In the genomic region with DNA sequence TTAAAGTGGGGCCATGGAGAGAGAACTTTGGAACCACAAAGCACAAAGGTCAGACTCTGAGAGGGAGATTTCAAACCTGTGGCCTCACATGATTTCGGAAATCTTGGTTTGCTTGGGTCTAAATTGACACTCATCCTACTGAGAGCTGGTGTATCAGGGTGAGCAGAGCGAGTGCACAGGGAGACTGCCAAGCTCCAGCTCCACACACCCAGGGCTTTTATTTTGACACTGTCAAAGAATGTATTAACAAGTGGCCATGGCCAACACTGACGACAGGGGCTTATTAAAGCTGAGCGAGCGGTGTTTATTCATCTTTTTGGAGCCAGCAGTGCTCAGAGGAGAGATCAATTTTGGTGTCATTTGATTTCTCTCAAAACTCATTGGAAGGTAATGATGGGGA, we compare ENCODE assay signal across 9 mouse cellular contexts. TPM values are rescaled to one million over a fixed set of nuclear protein-coding genes. Genes with fewer than 3 reads are reported as not detected.
DNase-seq lines count a peak whose midpoint lies in the region; ATAC-seq lines count a peak whose summit lies in the region.
"Had no signal": no experiment of that assay in that cellular context is flagged by ENCODE, and none has a peak within 500 bp of the region (broad histone marks: within the 10 kb centered on the region; RNA-seq: fewer than 3 reads in every experiment).

No protein-coding gene starts in this region.

- DNase-seq in layer of hippocampus, adult 9-11 months, result peak; percentile 24
- DNase-seq in layer of hippocampus, postnatal 25 days (ENCODE audit: extremely low spot score in 1 of 2, low spot score in 1 of 2), result no peak
- DNase-seq in kidney, postnatal 4 days, result peak; percentile 25 to 35
- DNase-seq in testis, postnatal 14 days (ENCODE audit: low spot score), result no peak
- DNase-seq in T-cell, adult 2 months (ENCODE audit: low spot score), result no peak

- no peak overlapping the region for H3K9ac ChIP-seq in heart, embryonic 11.5 days (ENCODE audit: low read depth, low read length)
- H3K9ac ChIP-seq in neural tube, embryonic 12.5 days, result no peak overlapping the region

- H3K27me3 ChIP-seq in heart, embryonic 11.5 days (ENCODE audit: control insufficient read depth, insufficient read depth, low read length), result no peaks in the 10 kb centered on the region
- no peaks in the 10 kb centered on the region for H3K27me3 ChIP-seq in neural tube, embryonic 12.5 days (replicated peaks)

- peak overlapping the region; percentile 28 for H3K4me3 ChIP-seq in heart, embryonic 11.5 days (ENCODE audit: low read depth, low read length)
- no peak overlapping the region for H3K4me3 ChIP-seq in neural tube, embryonic 12.5 days

- H3K27ac ChIP-seq in heart, embryonic 11.5 days (ENCODE audit: low read depth, low read length), result no peak overlapping the region
- H3K27ac ChIP-seq in neural tube, embryonic 12.5 days, result no peak overlapping the region

- no peak for ATAC-seq in heart, embryonic 11.5 days (replicated peaks; ENCODE audit: insufficient number of reproducible peaks, low FRiP score, low TSS enrichment)
- no peak for ATAC-seq in neural tube, embryonic 12.5 days (ENCODE audit: low FRiP score, low read depth)
- no peak for ATAC-seq in monocyte, adult 5-6 weeks (replicated peaks; ENCODE audit: insufficient number of reproducible peaks, low FRiP score, low TSS enrichment, poor library complexity, severe bottlenecking)

- 23% methylated on average over 5 of the region's 5 CpGs for WGBS in heart, embryonic 11.5 days (ENCODE audit: insufficient replicate concordance)
- 33% methylated on average over 5 of the region's 5 CpGs for WGBS in neural tube, embryonic 12.5 days

- H3K36me3 ChIP-seq in heart, embryonic 11.5 days (ENCODE audit: control insufficient read depth, insufficient read depth, low read length), result no peaks in the 10 kb centered on the region
- no peaks in the 10 kb centered on the region for H3K36me3 ChIP-seq in neural tube, embryonic 12.5 days
- H3K36me3 ChIP-seq: G1E had no signal

- peaks cover 23% of the 10 kb centered on the region for H3K4me1 ChIP-seq in heart, embryonic 11.5 days (ENCODE audit: control insufficient read depth, insufficient read depth, low read length)
- peaks cover 14% of the 10 kb centered on the region for H3K4me1 ChIP-seq in neural tube, embryonic 12.5 days

- H3K4me2 ChIP-seq in heart, embryonic 11.5 days, result peak overlapping the region; percentile 57
- peak overlapping the region; percentile 30 for H3K4me2 ChIP-seq in neural tube, embryonic 12.5 days (replicated peaks)

- no peaks in the 10 kb centered on the region for H3K9me3 ChIP-seq in heart, embryonic 11.5 days (replicated peaks; ENCODE audit: control insufficient read depth, low read length)
- no peaks in the 10 kb centered on the region for H3K9me3 ChIP-seq in neural tube, embryonic 12.5 days
- H3K9me3 ChIP-seq: G1E had no signal

RNA-seq across cellular contexts. Expression of gene Cc2d2a, which starts 3.0 kb away (rescaled TPM):
- total RNA-seq in layer of hippocampus, postnatal 25 days (2021), result 10 to 100 TPM; 15.2 to 18.8 TPM
- 8.3 and 8.5 TPM in 2 replicates for polyA plus RNA-seq in heart, embryonic 11.5 days (2014; fragmentation: Nextera tagmentation; extraction: Ambion mirVana)
- 7.2 and 9.6 TPM in 2 replicates for polyA plus RNA-seq in neural tube, embryonic 12.5 days (2016; fragmentation: Nextera tagmentation; extraction: Ambion mirVana)
- not detected in 3 replicates for total RNA-seq in monocyte, adult 5-6 weeks (2017)
- total RNA-seq: G1E had no signal
- polyA plus RNA-seq: G1E had no signal

Comparison
In these comparisons a context has a peak if more than half of its experiments do, and no peak if none do; other contexts are left out.
1. DNase-seq: peak in layer of hippocampus, adult 9-11 months (single experiment) and kidney, postnatal 4 days (2 of 2); none in layer of hippocampus, postnatal 25 days (0 of 2), testis, postnatal 14 days (single experiment) and T-cell, adult 2 months (single experiment).
2. RNA of gene Cc2d2a, which starts 3.0 kb away (total RNA-seq): 15.2 to 18.8 TPM in layer of hippocampus, postnatal 25 days; not detected in monocyte, adult 5-6 weeks; every median in the first group is over 10 times any median in the second.